Mouse (Mus musculus) kidney, adult 9 months (tissue): ENCODE results near the gene Olfr1411.

Experiments used
- DNase-seq: peaks from one replicate; pipeline ENCODE4 v3.0.0; 2022

Gene Olfr1411

DNA sequence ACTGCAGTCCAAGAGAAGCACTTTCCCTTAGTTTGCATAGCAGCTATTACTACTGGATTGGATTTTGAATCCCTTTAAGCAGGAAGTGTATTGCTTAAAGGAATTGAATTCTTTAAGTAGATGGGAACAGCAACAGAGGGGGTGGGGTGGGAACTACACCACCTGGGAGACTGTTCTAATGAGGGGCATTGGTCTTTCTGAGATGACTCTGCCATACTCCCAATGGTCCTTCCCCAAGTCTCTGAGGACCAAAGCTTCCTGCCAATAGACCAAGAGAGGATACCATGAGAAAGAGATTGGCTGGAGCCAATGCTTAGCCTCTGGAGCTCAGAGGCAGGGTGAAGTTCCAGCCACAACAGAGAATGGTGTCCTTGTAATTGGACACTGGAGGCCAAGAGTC lies at the start of gene Olfr1411:
Gene Olfr1411, plus strand, starts transcription at position 301 of the 400 bp plus-strand sequence.
- no peak for DNase-seq

DNA sequence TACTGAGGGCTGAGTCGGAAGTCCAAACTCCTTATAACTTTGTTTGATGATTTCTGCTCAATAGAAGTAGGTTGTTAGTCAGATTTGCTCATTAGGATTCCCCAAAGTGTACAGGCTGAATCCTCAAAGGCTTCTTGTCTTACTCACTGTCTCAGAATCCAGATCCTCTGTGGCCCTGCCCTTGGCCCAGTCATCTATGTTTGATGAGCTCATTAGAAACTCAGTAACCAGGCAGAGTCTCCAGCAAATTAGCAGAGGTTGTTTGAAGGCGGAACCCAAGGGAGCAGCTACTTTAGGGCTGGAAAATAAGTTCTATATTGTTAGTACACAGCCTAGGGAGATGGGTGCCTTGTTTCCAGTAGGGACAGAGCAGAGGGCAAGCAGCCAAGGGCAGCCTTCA lies 48.3 kb upstream of the Olfr1411 start:
- DNase-seq: no peak

DNA sequence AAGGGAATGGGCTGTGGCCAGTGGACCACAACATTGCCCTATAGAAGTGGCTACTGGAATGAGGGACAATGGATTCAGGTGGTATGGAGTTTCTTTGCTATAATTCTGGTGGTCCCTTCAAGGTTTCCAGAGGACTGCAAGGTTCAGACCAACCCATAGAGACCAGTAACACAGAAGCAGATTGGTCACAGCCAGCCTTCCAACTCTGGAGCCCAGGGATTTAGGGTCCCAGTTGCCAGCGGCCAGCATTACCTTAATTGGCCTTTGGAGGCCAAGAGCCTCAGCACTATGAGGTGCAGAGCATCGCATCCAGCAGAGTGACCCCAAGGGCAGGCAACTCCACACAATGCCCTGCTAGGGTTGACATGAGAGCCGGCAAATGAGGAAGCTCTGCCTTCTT lies 23.2 kb upstream of the Olfr1411 start, which contains the start of gene Olfr1413:
Gene Olfr1413, plus strand, starts transcription at position 301 of the 400 bp plus-strand sequence.
- no peak for DNase-seq

DNA sequence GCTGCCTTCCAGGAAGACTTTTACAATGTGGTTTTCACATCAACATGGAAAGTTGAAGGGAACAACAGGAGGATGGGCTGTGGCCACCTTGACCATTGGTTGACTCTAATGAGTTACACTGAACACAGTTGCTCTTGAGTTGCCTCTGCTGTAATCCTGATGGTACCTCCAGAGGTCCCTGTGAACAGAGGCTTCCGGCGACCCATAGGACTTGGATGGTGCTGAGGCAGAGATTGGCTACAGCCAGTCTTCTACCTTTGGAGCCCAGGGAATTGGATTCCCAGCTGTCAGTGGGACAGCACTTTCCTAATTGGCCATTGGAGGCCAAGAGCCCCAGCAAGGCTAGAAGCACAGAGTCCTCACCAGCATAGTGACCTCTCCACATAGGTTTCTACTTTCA lies 8.7 kb upstream of the Olfr1411 start, which contains the start of gene Olfr1412:
Gene Olfr1412, plus strand, starts transcription at position 301 of the 400 bp plus-strand sequence.
- no peak for DNase-seq

DNA sequence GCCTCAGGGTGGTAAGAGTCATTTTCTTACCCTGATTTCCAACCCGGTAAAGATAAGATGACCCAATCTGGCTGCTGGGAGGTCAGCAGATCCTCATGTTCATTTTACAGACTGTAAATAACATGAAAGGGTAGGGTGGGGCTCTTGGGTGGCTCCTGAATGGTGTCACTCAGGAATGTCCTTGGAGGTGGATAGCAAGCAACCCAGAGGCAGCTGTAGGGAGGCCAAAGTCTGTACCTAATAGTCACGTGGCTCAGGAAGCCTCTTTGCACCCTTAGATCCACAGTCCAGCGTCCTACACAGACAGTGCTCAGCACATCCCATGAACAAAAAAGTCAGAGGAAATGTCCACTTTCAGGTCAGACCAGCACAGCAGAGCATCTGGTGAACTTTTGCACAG lies 1.8 kb downstream of the Olfr1411 start:
- no peak for DNase-seq

DNA sequence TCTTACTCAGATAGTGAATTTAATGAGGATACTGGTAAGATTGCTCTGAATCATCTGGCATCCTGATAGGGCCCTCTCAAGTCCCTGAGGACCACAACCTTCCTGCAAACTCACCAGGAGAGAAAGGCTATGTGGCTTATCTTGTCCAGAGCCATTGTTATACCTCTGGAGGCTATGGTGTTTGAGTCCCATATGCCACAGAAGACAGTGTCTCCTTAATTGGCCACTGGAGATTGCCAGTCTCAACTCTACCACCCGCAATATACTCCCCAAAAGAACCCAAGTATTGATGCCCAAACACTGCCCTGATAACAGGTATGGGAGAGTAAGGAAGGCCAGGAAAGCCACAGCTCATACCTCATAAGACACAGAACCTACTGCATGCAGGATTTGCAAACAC lies 11.3 kb downstream of the Olfr1411 start, which contains the start of gene Olfr1410:
Gene Olfr1410, plus strand, starts transcription at position 301 of the 400 bp plus-strand sequence.
- DNase-seq: no peak

DNA sequence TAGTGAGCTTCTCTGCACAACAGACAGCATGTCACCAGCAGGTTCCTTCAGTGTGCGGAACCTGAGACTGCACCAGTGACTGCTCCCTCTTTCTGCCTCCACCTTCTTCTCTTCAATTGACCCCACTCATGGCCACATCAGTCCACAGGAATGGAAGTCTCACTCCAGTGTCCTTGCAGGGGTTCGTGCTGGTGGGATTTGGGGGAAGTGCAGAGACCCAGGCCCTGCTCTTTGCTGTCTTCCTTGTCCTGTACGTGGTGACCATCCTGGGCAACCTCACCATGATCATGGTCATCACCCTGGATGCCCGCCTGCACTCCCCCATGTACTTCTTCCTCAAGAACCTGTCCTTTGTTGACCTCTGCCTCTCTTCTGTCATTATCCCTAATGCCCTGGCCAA lies 13.5 kb downstream of the Olfr1411 start:
- DNase-seq: no peak

DNA sequence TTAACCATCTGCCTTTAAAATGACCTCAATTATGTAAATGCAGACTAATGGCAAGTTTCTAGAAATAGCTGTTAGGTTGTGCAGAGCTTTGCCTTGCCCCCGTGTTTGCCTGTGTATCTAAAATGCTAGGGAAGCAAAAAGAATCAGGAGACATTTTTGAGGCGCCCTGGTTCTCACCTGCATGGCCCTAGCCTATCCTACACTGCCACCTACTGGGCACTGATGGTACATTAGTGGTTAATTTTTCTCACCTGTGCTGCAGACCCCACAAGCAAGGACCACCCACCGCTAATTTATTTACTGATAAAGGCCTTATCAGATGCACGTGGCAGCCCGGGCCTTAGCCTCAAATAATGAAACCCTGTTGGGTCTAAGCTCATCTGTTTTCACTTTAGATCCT lies 16.8 kb downstream of the Olfr1411 start:
- DNase-seq: peak; percentile 64

DNA sequence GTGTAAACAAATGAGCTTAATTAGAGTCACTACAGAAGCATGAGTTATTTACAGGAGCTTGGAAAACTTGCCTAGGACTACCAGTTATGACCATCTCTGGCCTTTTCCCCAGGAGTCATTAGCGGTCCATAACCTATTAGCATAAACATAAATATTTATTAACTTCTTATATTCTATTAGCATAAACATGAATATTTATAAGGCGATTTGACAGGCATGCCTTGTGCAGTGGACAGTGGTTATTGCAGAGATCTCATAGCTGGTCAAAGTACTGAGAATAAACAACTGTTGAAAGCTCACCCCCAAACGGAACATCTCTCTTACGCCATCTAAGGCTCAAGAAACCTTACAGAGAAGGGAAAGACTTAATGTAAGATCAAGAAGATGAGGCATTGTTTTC lies 19.0 kb downstream of the Olfr1411 start:
- DNase-seq: no peak

DNA sequence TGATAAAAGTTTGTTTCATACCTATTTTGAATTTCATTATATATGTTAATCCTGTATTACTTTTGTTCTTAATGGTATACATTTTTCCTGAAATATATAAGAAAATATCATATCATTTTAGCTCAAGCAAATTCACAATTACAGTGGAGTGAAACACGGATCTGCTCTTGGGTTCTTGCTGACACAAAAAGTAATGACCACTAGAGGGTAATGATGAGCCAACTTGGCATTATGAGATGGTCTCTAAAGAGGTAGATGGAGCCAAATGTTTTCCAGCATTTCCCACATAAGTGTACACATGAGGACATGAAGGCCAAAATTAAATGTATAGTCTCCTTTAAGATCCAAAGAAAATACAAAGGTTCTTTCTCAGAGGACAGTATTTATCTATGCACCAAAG lies 20.3 kb downstream of the Olfr1411 start:
- peak; percentile 28 for DNase-seq

DNA sequence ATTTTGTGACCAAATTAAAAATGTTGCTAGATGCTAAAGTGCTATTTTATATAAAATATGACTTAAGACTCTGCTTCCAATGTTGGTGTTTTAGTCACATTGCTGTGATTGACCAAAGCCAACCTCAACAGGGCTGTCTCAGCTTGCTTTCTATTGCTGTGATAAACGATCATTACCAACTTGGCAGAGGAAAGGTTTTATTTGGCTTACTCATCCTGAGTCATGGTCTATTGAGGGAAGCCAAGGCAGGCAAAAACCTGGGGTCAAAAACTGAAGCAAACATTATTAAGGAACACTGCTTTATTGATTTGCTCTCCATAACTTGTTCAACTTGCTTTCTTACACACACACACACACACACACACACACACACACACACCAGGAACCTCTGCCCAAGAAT lies 21.8 kb downstream of the Olfr1411 start:
- no peak for DNase-seq

DNA sequence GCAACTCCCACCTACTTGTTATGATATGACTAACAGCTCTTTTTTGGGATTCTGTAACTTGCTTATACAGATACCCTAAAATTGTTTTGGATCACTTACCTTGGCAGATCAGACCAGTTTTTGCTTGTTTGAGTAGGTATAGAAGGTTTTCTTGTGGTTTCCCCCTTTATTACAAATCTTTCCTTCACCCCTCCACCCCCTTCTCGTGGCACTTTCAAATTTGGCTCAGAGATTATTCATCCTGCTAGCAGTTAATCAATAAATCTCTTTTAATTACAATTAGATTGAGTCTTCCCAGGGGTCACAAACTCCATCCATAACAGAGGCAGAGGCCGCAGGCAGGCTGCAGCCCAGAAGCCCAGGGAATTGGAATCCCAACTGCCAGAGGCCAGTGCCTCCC lies 23.3 kb downstream of the Olfr1411 start, which contains the start of gene Olfr12:
Gene Olfr12, plus strand, starts transcription at position 301 of the 400 bp plus-strand sequence.
- no peak for DNase-seq

DNA sequence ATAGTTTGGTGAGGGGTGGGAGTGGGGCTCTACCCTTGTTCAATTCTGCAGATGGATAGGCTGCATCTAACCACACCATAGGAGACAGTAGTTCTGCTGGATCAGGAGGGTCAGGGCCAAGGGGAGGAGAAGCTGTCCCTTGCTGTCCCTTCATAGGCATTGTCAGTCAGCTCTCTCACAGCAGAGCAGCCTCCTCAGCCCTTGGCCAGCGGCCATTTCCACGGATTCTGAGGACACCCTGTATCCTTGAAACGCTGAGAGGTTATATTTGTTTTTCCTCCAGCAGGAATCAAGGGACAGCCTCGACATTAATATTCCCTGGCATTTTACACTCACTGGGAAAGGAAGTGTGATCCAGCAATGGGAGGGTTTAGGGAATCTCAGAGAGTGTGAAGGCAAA lies 24.1 kb downstream of the Olfr1411 start:
- no peak for DNase-seq

DNA sequence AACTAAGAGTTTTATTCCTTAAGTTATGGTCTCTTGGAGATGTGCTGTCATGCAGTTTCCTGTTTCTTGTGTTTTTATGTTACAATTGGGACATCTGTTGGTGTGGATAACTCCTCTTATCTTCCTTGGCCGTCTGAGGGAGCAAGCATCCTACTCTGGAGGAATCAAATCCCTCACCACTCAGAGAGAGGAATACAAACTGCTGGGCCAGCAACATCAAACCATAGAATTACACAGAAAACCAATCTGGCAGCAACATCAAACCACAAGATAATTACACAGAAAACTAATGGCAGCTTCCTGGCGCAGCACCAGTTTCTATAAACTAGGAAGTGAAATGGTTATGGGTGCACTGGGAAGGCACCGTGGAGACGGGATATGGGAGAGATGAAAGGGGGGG lies 34.0 kb downstream of the Olfr1411 start:
- no peak for DNase-seq

DNA sequence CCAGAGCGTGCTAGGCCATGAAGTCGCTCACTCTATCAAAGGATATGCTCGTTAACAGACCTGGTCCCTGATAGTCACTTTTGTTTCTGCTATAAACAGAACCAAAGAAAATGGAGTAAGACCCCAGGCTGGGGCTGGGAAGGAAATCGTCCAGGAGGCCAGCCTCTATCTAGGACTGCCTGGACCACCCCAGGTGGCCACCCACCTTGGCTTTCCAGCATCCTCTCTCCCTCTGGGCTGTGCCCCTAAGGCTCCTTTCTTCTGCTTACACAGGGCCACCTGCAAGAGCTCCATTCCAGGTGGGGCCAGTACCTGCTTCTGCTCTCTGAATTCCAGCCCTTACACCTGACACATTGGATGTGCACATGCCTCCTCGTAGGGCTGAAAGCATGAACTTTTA lies 38.0 kb downstream of the Olfr1411 start:
- no peak for DNase-seq

DNA sequence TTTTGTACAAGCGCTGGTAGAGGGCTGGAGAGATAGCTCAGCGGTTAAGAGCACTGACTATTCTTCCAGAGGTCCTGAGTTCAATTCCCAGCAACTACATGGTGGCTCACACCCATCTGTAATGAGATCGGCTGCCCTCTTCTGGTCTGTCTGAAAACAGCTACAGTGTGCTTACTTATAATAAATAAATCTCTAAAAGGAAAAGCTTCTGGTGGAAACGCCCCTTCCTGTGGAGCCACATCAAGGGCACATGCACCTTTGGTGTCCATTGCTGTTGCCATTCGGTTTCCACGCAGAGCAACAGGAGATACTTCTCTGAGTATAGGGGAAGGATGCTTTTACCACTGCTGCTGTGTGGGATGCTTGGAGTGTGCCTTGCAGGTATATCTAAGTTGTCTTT lies 38.7 kb downstream of the Olfr1411 start:
- DNase-seq: no peak

DNA sequence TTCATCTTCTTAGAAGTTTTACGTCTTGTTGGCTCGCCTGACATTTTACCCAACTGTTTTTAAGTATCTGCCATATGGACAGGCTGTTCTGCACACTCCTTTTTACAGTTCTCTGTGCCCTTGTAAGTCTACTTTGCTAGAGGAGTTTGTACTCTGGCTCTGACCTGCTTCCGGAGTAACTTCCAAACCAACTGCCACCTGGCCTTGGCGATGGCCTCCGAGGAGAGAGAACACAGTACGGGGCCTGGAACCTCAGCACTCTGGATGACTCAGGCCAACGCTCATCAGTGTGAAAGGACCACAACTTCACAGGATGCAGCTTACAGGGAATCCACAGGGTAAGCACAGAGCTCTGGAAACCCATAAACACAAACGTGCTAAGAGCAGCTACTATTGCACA lies 39.5 kb downstream of the Olfr1411 start:
- no peak for DNase-seq

DNA sequence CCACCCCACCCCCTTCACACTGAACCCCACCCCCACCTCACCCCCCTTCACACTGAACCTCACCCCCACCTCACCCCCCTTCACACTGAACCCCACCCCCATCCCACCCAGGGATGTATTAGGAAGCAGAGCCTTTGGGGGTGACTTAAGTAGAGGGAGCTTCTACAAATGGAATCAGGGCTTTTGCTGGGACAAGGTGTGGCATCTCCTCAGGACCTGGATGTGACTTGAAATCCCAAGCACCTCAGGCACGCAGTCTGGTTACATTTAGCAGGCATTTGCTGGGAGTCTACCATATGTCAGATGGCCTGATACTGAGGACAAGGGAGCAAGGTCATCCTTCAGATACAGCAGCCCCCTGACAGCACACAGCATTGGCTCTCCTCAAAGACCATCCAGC lies 40.4 kb downstream of the Olfr1411 start:
- no peak for DNase-seq

DNA sequence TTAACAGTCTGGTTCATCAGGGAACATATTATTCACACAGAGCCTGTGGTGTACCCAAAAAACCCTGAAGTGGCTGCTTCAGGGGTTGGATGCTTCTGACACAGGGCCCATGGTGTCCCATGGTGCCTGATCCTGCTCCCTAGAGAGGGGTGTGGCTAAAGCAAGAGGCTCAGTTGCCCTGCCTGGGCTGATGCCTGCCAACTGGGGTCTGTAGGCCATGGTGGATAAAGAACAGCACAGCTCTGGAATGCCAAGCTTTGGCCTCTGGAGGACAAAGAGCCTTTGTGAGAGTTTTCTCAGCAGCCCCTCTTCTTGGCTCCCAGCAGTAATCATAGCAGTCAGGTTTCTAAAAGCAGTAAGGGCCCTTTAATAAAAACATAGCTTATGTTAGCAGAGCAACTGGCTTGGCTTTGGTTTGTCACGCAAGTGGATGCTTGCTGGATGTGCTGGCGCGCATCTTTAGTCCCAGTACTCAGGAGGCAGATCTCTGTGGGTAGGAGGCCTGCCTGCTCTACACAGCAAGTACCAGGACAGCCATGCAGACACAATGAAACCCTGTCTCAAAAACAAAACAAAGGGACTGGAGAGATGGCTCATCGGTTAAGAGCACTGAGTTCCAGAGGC lies 40.9 kb downstream of the Olfr1411 start:
- DNase-seq: no peak

DNA sequence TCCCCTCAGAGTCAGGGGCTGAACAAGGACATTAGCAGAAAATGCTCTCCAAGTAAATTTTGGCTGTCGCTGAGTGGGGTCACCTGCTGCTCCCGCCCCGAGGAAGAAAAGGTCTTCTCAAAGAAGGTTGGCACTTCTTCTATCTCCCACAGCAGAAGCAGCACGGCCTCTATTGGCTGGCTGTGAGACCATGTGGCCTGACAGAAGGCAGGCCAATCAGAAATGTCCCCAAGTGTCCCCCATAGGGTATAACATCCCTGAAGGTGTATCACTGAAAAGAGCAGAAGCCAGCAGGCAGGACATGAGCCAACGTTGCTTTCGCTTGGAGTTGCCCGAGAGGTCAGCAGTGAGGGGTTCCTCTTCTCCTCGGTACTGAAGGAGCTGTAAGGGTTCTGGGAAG lies 41.8 kb downstream of the Olfr1411 start:
- DNase-seq: no peak

DNA sequence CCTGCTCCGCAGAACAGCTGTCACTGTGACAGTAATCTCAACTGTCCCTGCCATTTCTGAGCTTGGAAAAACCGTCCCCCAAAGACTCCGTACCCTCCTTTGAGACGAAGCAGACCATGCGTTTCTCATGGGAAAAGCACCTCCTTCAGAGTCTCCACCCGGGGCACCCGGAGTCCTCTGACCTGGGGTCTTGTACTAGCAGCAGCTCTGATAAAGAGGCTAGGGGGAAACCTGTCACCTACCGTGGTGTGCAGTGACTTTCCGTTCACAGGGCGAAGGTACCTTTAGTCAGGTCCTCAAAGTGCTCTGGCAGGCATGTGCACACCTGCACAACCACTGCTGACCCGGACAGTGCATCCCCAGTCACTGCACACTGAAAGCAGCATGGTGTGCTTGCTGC lies 42.5 kb downstream of the Olfr1411 start:
- no peak for DNase-seq

DNA sequence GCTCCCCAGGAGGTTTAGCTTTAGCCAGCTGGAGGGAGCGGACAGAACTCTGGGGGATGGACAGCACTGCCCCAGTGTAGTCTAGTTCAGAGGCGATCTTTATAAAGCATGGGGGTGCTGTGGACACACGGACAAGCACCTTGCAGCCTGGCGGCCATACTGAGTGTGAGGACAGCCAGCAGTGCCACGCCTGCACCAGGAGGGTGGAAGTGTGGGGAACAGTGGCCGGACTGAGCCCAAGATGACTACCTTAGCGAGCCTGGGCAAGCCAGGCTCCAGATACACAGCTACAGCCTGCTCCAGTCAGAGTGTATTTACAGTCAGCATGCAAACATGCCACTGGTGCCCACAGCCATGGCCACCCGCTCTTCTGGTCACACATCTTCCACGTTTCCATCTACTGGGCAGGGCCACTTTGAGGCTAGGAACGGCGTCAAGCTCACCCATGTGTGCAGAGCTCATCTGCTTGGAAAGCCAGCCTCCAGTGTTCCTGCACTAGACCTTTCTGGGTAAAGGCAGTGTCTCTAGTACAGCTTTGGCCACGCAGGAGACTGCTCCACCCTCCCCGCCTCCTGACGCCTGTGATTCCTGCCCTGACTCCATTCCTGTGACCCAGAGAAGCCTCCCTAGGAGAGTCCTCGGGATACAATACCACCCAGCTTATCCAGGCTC lies 43.4 kb downstream of the Olfr1411 start:
- DNase-seq: no peak

DNA sequence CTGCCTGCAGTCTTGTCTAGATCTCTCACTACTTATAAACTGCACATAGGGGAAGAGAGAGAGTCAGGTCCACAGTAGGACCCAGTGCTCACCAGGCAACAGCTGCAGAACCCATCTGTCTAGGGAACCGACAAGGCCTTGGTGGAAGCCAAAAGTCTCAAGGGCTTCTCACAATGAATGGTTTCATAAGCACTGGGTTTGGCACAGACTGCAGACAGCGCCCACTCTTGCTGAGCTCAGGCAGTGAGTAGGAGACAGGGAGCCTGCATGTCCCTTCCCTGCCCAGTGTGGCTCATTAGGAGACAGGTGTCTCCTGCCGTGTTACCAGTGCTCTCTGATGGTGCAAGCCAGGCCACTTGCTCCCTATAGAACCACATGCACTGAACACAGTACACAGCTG lies 44.0 kb downstream of the Olfr1411 start:
- no peak for DNase-seq

DNA sequence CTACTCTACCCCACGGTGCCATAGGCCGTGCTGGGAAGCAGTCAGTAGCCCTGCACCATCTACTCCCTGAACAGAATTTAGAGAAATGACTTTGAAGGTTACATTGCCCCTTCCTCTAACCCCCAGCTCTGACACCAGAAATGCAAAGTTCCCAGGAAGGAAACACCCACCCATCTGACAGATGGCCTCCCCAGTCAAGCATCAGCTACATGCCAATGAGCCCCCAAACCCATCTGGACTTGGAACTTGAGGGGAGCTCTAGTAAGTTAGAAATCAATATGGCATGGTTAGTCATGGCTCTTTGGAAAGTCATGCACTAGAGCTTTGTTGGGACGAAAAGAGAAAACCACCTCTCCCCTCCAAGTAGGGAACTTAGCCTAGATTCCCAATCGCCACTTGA lies 44.5 kb downstream of the Olfr1411 start:
- no peak for DNase-seq

DNA sequence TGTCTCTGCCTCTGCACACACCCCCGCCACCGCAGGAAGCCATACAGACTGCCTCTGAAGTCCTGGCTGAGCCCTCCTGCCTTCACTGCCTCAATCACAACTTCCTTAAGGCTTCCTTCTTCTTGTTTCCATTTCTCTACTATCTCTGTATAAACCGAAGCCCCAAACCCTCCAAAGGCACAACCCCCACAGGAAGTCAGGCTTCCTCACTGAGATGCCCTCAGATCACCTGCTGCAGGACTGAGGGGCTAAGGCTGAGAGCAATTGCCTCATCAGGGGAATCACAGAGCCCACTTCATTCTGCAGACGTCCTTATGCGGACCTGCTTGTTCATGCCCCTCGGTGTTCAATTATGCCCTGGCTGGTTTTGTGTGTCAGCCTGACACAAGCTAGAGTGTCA lies 46.2 kb downstream of the Olfr1411 start:
- DNase-seq: no peak
